Mouse (Mus musculus): ENCODE measurements around the gene Lrrc4c. TPM values are rescaled to one million over a fixed set of nuclear protein-coding genes. Genes with fewer than 3 reads are reported as not detected.
A peak's percentile ranks its signal among the peaks of the same experiment; 100 is the strongest.

The Lrrc4c gene
- polyA plus RNA-seq (2014; fragmentation: Nextera tagmentation; extraction: Ambion mirVana), result 34.9 and 40.4 TPM in 2 replicates

DNA sequence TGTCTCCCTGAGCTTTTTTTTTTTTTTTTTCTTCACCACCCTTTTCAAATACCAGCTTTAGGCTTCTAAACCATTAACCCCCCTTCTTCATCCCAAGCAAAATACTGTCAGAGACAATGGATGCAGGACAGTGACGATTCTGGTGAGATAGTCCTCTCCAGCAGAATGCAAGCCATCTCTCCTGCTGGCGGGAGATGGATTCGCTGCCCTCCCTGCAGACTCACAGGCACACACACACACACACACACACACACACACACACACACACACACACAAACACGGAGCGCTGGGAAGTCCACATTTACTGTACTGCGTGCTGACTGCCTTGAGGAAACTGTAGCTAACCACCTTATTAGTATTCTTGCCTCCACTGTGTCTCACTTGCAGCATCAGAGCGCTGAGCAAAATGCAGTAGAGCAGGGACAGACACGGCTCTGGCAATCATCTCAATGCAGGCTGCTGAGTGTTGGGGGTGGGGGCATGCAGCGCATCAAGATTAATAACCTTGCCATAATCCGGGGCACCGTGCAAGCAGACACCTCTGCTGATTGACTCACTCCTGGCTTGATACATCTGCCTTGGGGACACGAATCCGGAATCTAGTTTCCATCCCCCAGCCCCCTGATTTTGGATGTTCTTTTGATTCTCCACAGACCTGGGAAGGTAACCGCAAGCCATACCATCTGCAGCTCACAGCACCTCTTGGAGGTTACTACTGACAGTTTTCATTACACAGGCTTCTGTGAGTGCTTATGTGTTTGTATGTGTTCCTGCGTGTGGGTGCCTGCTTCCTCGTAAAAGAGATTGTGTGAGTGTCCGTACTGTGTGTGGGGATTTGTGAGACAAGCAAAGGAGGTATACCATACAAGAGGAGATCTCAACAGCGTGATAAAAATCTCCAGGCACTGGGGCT lies at the start of gene Lrrc4c:
Gene Lrrc4c (plus strand): TSS at position 783 of the 913 bp plus-strand sequence.
- 2% methylated on average over 18 of the region's 18 CpGs for WGBS
- peak within 1 kb of the TSS; percentile 70 for H3K9ac ChIP-seq

DNA sequence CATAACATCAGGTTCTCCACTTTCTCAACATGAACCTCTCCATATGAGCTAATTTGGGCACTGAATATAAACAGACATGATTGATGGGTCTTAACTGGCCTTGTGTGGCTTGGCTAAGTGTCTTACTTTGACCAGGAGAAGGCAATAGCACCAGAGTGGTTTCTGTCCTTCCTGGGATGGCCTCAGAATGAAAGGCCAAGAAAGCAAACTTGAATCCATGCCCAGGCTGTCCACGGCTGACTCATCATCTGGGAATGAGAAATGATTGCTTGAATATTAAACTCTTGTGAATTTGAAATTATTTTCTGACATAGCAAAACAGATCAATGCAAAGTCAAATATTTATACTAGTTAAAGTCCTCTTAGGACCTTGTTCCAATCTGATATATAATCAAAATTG lies 42.9 kb upstream of the Lrrc4c start:
- Histone ChIP-seq H3K27me3 (ENCODE audit: control insufficient read depth, insufficient read depth, low read length) (no peaks in the 10 kb centered on the region), H3K4me3 (replicated peaks; ENCODE audit: low read length) (no peak overlapping the region), H3K9me3 (ENCODE audit: control insufficient read depth, low read length) (no peaks in the 10 kb centered on the region), H3K4me1 (replicated peaks; ENCODE audit: control insufficient read depth, insufficient read depth, low read length) (no peaks in the 10 kb centered on the region), H3K4me2 (replicated peaks) (no peak overlapping the region), H3K36me3 (replicated peaks; ENCODE audit: control insufficient read depth, insufficient read depth) (no peaks in the 10 kb centered on the region), H3K9ac (no peak overlapping the region), H3K27ac (no peak overlapping the region)
- ATAC-seq (ENCODE audit: low FRiP score) (no peak), DNase-seq (ENCODE audit: low spot score) (no peak)
- WGBS, result 97% methylated on average over 1 of the region's 1 CpGs

More for the DNA sequence above, at the start of gene Lrrc4c:
- H3K4me1 ChIP-seq (replicated peaks; ENCODE audit: control insufficient read depth, insufficient read depth, low read length), result peaks cover 10% of the 10 kb centered on the region; the same call in 1 of the 2 replicates
- DNase-seq (ENCODE audit: low spot score) (peak; percentile 71), ATAC-seq (ENCODE audit: low FRiP score) (peak; percentile 91)
- peak within 1 kb of the TSS; percentile 73 for H3K4me2 ChIP-seq (replicated peaks)
- no peaks in the 10 kb centered on the region for H3K9me3 ChIP-seq (ENCODE audit: control insufficient read depth, low read length)
- no peaks in the 10 kb centered on the region for H3K36me3 ChIP-seq (replicated peaks; ENCODE audit: control insufficient read depth, insufficient read depth)
- peak within 1 kb of the TSS; percentile 92 for H3K27ac ChIP-seq
- no peaks in the 10 kb centered on the region for H3K27me3 ChIP-seq (ENCODE audit: control insufficient read depth, insufficient read depth, low read length)
- peak within 1 kb of the TSS; percentile 52 for H3K4me3 ChIP-seq (replicated peaks; ENCODE audit: low read length)

DNA sequence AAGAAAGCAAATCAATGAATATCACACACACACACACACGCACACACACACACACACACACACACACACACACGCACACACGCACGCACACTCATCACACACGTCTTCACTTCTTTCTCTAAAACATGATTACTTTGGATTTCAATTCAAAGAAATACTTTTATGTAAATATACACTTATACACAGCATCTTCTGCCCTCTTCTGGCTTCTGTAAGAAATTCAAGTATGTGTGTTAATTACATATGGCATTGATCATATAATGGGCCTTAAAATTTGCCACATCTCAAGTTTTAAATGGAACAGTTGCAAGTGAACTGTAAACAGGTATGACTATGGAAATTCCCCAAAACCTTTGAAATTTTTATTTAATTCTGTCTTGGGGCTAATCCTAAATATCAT lies 35.0 kb upstream of the Lrrc4c start:
- no peak overlapping the region for H3K4me2 ChIP-seq (replicated peaks)
- DNase-seq (ENCODE audit: low spot score) (peak; percentile 33), ATAC-seq (ENCODE audit: low FRiP score) (no peak)
- no peak overlapping the region for H3K27ac ChIP-seq
- H3K36me3 ChIP-seq (replicated peaks; ENCODE audit: control insufficient read depth, insufficient read depth), result no peaks in the 10 kb centered on the region
- H3K4me1 ChIP-seq (replicated peaks; ENCODE audit: control insufficient read depth, insufficient read depth, low read length), result no peaks in the 10 kb centered on the region
- no peak overlapping the region for H3K9ac ChIP-seq
- no peaks in the 10 kb centered on the region for H3K9me3 ChIP-seq (ENCODE audit: control insufficient read depth, low read length)
- WGBS, result 83% methylated on average over 5 of the region's 5 CpGs
- H3K27me3 ChIP-seq (ENCODE audit: control insufficient read depth, insufficient read depth, low read length), result no peaks in the 10 kb centered on the region
- no peak overlapping the region for H3K4me3 ChIP-seq (replicated peaks; ENCODE audit: low read length)

DNA sequence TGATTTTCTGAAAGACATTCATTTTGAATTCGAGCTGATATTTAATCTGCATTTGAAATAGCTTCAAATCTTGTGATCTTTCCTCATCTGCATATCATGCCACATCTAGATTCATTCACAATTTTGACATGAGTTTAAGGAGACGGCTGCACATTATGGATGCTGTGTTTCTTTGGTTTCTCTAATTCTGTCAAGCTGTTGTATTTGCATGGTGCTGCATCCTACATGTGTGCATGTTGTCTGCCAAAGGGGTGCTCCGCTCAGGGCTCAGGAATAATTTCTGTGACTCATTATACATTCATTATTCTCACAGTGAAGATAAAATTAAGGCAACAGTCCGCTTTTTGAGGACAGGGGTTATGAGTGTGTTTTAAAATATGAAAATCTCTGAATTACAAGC lies 30.5 kb upstream of the Lrrc4c start:
- DNase-seq (ENCODE audit: low spot score) (no peak), ATAC-seq (ENCODE audit: low FRiP score) (no peak)
- H3K27ac ChIP-seq, result no peak overlapping the region
- no peak overlapping the region for H3K4me3 ChIP-seq (replicated peaks; ENCODE audit: low read length)
- no peak overlapping the region for H3K9ac ChIP-seq
- no peaks in the 10 kb centered on the region for H3K4me1 ChIP-seq (replicated peaks; ENCODE audit: control insufficient read depth, insufficient read depth, low read length)
- 51% methylated on average over 4 of the region's 4 CpGs for WGBS
- H3K4me2 ChIP-seq (replicated peaks), result no peak overlapping the region
- H3K36me3 ChIP-seq (replicated peaks; ENCODE audit: control insufficient read depth, insufficient read depth), result no peaks in the 10 kb centered on the region
- no peaks in the 10 kb centered on the region for H3K27me3 ChIP-seq (ENCODE audit: control insufficient read depth, insufficient read depth, low read length)
- no peaks in the 10 kb centered on the region for H3K9me3 ChIP-seq (ENCODE audit: control insufficient read depth, low read length)

GRCm38 (mm10) chr2:96290541-96290940 lies 27.4 kb upstream of the Lrrc4c start:
- no peaks in the 10 kb centered on the region for H3K4me1 ChIP-seq (replicated peaks; ENCODE audit: control insufficient read depth, insufficient read depth, low read length)
- 100% methylated on average over 1 of the region's 1 CpGs for whole genome bisulfite sequencing
- no peak overlapping the region for H3K4me2 ChIP-seq (replicated peaks)
- H3K9ac ChIP-seq, result no peak overlapping the region
- H3K27ac ChIP-seq, result no peak overlapping the region
- H3K4me3 ChIP-seq (replicated peaks; ENCODE audit: low read length), result no peak overlapping the region
- no peaks in the 10 kb centered on the region for H3K27me3 ChIP-seq (ENCODE audit: control insufficient read depth, insufficient read depth, low read length)
- H3K36me3 ChIP-seq (replicated peaks; ENCODE audit: control insufficient read depth, insufficient read depth), result no peaks in the 10 kb centered on the region
- DNase-seq (ENCODE audit: low spot score), result no peak
- no peaks in the 10 kb centered on the region for H3K9me3 ChIP-seq (ENCODE audit: control insufficient read depth, low read length)
- no peak for ATAC-seq (ENCODE audit: low FRiP score)

DNA sequence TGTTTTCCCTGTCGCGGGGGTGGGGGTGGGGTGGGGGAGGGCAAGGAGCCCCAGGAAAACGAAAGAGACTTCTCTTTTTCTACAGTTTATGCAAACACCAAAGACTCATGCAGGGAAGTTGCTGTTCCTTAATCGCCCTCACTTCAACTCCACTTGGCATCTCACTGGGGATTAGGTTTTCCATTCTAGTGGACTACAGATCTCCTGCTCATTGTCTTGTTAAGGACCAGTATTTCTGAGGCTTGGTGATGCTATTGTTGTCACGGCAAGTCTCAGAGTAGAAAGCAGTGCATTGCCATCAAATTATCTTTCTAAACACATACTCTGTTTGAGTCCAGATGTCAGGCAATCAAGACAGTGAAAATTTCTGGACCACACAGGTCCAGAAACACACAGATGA lies 2.9 kb upstream of the Lrrc4c start:
- Histone ChIP-seq H3K4me2 (replicated peaks) (no peak overlapping the region), H3K36me3 (replicated peaks; ENCODE audit: control insufficient read depth, insufficient read depth) (no peaks in the 10 kb centered on the region), H3K27ac (no peak overlapping the region), H3K9me3 (ENCODE audit: control insufficient read depth, low read length) (no peaks in the 10 kb centered on the region), H3K4me1 (replicated peaks; ENCODE audit: control insufficient read depth, insufficient read depth, low read length) (0 out of 2 replicates have a peak, but pooled peaks cover 9% of the 10 kb centered on the region), H3K27me3 (ENCODE audit: control insufficient read depth, insufficient read depth, low read length) (no peaks in the 10 kb centered on the region), H3K4me3 (replicated peaks; ENCODE audit: low read length) (no peak overlapping the region), H3K9ac (no peak overlapping the region)
- 9% methylated on average over 5 of the region's 5 CpGs for WGBS
- no peak for ATAC-seq (ENCODE audit: low FRiP score)
- no peak for DNase-seq (ENCODE audit: low spot score)

DNA sequence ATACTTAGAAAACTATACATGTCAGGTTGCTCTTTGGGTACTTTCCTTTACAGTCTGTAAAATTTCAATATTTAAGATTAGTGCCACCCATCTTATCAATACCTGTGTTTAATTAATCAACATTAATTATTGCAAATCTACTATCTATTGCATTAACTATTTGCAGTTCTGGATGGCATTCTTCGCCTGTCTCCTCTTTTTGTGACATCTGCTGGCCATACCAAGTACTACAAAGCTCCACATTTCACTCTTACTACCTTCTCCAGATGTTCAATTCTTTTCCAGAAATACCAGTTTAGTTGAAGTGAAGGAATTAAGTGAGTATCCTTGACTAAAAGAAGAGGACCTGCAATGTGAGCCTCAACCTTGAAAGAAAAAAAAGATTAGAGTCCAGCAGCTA lies 1.4 kb upstream of the Lrrc4c start:
- H3K9me3 ChIP-seq (ENCODE audit: control insufficient read depth, low read length), result no peaks in the 10 kb centered on the region
- H3K36me3 ChIP-seq (replicated peaks; ENCODE audit: control insufficient read depth, insufficient read depth), result no peaks in the 10 kb centered on the region
- no peak for DNase-seq (ENCODE audit: low spot score)
- no peak overlapping the region for H3K4me3 ChIP-seq (replicated peaks; ENCODE audit: low read length)
- ATAC-seq (ENCODE audit: low FRiP score), result no peak
- no peak overlapping the region for H3K27ac ChIP-seq
- peaks cover 10% of the 10 kb centered on the region; the same call in 1 of the 2 replicates for H3K4me1 ChIP-seq (replicated peaks; ENCODE audit: control insufficient read depth, insufficient read depth, low read length)
- H3K4me2 ChIP-seq (replicated peaks), result no peak overlapping the region
- H3K9ac ChIP-seq, result no peak overlapping the region
- 28% methylated on average over 1 of the region's 1 CpGs for WGBS
- H3K27me3 ChIP-seq (ENCODE audit: control insufficient read depth, insufficient read depth, low read length), result no peaks in the 10 kb centered on the region

DNA sequence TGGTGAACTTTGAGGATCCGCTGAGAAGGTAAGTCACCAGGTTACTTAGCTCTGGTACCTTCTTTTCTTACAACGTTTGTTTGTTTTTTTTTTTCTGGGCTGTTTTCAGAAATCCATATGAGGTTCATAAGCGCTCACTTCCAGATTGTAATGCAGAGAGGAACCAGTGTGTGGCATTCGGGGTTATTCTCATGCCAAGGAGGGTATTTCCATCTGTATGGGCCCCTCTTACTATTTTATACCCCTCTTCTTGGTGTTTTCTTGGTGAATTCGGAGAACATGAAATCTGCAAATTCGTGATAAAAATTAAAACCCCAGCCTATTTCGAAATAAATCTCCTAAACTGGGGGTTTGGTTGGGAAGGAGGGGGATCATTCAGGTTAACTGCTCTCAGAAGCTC lies 587 bp downstream of the Lrrc4c start:
- WGBS, result 8% methylated on average over 7 of the region's 7 CpGs
- Histone ChIP-seq H3K9ac (peak overlapping the region; percentile 70), H3K27ac (peak overlapping the region; percentile 92; the same call in 1 of the 2 replicates), H3K4me3 (replicated peaks; ENCODE audit: low read length) (peak overlapping the region; percentile 52), H3K27me3 (ENCODE audit: control insufficient read depth, insufficient read depth, low read length) (no peaks in the 10 kb centered on the region), H3K36me3 (replicated peaks; ENCODE audit: control insufficient read depth, insufficient read depth) (no peaks in the 10 kb centered on the region), H3K4me2 (replicated peaks) (peak overlapping the region; percentile 73), H3K4me1 (replicated peaks; ENCODE audit: control insufficient read depth, insufficient read depth, low read length) (peaks cover 10% of the 10 kb centered on the region; the same call in 1 of the 2 replicates), H3K9me3 (ENCODE audit: control insufficient read depth, low read length) (no peaks in the 10 kb centered on the region)
- DNase-seq (ENCODE audit: low spot score) (no peak), ATAC-seq (ENCODE audit: low FRiP score) (no peak)

GRCm38 (mm10) chr2:96319201-96319600 lies 1.2 kb downstream of the Lrrc4c start:
- peak overlapping the region; percentile 70 for H3K9ac ChIP-seq
- ATAC-seq (ENCODE audit: low FRiP score) (peak; percentile 40; the same call in 1 of the 2 replicates), DNase-seq (ENCODE audit: low spot score) (peak; percentile 63)
- peak overlapping the region; percentile 52 for H3K4me3 ChIP-seq (replicated peaks; ENCODE audit: low read length)
- H3K36me3 ChIP-seq (replicated peaks; ENCODE audit: control insufficient read depth, insufficient read depth), result no peaks in the 10 kb centered on the region
- H3K4me2 ChIP-seq (replicated peaks), result peak overlapping the region; percentile 73
- H3K4me1 ChIP-seq (replicated peaks; ENCODE audit: control insufficient read depth, insufficient read depth, low read length), result peaks cover 10% of the 10 kb centered on the region; the same call in 1 of the 2 replicates
- 6% methylated on average over 8 of the region's 8 CpGs for WGBS
- no peaks in the 10 kb centered on the region for H3K27me3 ChIP-seq (ENCODE audit: control insufficient read depth, insufficient read depth, low read length)
- peak overlapping the region; percentile 11; the same call in 1 of the 2 replicates for H3K27ac ChIP-seq
- no peaks in the 10 kb centered on the region for H3K9me3 ChIP-seq (ENCODE audit: control insufficient read depth, low read length)

Measured in hindbrain, embryonic 14.5 days (tissue).